Mouse (Mus musculus) telencephalon, adult 2 months (tissue): ENCODE data around the gene Gucd1.
A peak's percentile ranks its signal among the peaks of the same experiment; 100 is the strongest.
"Not testable (repeated sequence)": the region's sequence is repeated elsewhere in the genome, so short reads cannot be mapped to it uniquely, and the experiment has no call there.

Experiments used
- DNase-seq: peaks from one replicate; pipeline ENCODE4 v3.0.0-alpha.2; 2011; ENCODE audit warnings: low read depth, low spot score

Gucd1 gene

DNA sequence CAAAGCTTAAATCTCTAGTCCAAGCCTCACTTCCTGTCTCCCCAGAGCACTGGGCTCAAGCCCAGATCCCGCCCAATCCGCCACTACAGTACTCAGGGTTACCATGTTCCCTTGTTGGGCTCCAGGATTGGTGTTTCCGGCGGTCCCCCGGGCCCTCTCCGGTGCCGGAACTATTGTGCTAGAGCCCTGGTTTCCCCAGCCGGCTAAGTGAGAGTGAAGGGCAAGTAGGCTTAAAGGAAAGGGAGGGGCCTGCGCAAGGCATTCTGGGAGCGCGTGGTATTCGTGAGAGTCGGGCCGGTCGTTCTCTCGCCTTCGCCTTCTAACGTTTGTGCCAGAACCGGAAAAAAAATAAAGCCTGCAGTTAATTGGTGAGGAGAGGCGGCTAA lies at the start of gene Gucd1:
TSS of gene Gucd1 (minus strand) at position 215 of the 386 bp plus-strand sequence.
- peak; percentile 97 for DNase-seq

DNA sequence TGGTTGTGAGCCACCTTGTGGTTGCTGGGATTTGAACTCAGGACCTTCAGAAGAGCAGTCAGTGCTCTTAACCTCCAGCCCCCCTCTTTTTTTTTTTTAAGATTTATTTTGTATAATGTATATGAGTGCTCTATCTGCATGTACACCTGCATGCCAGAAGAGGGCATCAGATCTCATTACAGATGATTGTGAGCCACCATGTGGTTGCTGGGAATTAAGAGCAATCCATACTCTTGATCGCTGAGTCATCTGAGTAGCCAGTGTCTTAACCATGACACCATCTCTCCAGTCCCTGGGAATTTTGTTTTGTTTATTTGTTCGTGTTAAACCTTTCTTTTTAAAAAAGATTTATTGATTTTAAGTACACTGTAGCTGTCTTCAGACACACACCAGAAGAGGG lies 49.0 kb upstream of the Gucd1 start:
- not testable (repeated sequence) for DNase-seq

DNA sequence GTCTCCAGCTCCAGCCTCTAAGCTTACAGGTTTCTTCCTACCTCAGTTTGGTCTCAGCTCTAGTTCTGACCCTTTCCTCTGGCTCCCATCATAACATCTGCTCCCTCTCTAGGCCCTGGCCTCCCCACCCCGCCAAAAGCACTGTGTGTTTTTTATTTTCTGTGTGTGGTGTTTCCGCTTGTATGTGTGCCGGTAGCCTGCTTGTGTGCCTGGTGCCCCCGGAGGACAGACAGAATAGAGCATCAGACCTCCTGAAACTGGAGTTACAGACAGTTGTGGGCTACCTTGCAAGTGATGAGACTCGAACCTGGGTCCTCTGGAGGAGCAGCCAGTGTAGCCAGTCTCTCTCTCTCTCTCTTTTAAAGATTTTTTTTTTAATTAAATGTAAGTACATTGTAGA lies 48.5 kb upstream of the Gucd1 start:
- no peak for DNase-seq

DNA sequence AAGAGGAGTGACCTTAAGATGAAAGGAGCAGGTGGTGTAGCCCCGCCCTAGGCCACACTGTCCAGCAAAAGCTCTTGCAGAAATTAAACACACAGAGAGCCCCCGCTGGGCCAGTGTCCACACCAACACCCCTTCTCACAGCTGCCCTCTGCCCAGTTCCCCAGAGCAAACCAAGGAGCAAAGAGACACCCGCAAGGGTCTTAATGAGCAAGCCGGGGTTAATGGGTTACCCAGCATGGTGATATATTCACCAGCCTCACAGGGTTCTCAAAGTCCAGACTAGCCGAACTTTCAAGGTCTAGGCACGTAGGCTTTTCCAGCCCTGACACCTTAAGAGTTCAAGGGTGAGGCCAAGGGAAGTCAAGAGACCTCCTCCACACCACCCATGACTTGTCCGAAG lies 48.1 kb upstream of the Gucd1 start:
- DNase-seq: no peak

DNA sequence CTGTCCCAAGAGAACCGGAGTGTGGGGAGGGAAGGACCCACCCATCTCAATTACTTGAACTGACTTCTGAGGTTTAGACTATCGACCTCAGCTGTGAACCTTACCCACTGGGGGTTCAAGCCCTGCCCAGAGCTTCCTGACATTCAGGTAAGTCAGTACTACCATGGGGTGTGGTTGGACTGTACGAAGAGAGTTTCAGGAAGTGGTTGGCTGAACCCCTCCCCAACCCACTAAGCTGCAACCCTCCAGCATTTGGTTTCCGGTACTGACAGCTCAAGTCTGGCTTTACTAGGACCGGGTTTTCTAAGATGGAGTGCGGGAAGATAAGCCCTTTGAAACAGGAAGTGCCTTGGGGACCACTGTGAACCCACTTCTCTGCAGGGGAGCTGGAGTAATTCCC lies 47.7 kb upstream of the Gucd1 start:
- no peak for DNase-seq

DNA sequence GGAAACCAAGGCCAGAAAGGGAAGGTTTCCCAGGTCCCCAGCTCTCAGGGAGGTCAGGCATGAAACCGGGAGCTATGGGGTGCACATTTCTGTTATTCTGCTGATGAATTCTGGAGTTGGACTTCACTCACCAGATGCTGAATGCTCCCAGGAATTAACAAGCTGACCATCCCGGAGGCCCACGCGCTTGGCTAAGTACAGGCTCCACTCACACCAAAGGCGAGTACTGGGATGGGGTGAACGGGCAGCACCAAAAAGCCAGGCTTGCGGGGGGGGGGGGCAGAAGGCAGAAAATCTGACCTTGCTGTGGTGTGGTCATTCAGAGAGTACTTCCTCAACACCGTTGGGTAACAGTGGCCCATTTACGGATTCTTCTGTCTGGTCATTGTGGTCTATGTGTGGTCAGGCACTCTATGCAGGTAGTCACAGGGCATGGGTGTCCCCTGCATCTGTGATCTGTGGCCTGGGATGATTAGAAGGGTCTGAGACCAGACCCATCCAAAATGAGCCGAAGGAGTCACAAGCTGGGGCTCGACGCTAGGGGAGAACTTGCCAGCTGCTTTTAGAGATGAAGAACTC lies 47.0 kb upstream of the Gucd1 start:
- DNase-seq: no peak

DNA sequence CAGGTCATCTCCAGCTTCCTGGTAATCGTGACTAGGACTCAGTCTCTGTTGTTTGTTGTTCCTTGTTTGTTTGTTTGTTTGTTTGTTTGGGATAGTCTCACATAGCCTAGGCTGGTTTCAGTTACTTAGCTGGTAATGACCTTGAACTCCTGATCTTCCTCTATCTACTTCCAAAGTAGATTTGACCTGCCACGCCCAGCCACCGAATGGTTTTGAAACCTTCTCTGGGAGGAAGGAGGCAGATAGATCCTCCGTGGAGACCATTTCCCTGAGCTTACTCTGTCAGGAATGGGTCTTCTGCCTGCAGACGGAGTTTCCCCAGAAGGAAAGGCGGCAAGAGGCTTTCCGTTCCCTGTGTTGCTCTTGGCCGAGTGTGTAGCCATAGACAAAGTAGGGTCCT lies 44.8 kb upstream of the Gucd1 start:
- no peak for DNase-seq

DNA sequence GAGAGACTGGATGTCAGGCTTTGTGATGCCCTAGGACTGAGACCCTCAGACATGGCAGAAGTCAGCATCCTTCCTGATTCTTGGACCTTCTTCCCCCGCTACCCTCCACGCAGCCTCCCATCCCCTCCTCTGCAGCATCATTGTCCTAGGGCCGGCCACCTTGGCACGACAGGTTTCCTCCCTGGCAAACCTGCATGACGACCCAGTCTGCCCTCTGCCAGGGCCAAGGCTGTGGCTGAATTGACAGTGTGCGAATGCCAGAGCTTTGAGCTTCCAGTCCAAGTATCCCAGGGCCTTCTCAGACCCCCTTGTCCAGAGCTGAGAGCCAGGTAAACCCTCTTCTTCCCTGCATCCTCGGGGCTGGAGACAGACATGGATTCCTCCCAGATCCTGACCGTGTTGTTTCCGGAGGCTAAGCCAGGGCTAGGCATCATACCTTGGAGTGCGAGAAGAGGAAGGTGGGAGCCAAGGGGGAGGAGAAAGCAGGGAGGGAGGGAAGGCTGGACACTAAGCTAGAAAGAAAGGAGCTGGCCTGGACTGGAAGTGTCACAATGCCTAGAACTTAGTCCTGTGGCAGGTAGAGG lies 43.4 kb upstream of the Gucd1 start, which contains the start of gene Ggt1:
TSS of gene Ggt1 (plus strand) at position 534 of the 584 bp plus-strand sequence.
- no peak for DNase-seq

DNA sequence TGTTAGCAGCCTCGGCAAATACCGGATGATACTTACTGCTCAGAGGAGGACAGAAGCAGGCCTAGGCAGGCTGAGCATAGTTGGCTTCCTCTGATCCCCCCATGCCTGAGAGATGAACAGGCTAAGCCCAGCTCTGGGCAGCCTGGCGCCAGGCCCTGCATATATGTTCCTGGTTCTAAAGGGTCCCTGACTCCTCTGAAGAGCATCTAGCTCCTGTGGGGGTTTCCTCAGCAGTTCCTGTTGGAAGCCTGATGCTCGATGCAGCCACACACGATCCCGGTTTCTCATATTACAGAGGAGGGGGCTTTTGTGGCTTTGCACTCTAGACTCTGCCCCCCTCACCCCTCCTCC lies 42.8 kb upstream of the Gucd1 start:
- DNase-seq: no peak

DNA sequence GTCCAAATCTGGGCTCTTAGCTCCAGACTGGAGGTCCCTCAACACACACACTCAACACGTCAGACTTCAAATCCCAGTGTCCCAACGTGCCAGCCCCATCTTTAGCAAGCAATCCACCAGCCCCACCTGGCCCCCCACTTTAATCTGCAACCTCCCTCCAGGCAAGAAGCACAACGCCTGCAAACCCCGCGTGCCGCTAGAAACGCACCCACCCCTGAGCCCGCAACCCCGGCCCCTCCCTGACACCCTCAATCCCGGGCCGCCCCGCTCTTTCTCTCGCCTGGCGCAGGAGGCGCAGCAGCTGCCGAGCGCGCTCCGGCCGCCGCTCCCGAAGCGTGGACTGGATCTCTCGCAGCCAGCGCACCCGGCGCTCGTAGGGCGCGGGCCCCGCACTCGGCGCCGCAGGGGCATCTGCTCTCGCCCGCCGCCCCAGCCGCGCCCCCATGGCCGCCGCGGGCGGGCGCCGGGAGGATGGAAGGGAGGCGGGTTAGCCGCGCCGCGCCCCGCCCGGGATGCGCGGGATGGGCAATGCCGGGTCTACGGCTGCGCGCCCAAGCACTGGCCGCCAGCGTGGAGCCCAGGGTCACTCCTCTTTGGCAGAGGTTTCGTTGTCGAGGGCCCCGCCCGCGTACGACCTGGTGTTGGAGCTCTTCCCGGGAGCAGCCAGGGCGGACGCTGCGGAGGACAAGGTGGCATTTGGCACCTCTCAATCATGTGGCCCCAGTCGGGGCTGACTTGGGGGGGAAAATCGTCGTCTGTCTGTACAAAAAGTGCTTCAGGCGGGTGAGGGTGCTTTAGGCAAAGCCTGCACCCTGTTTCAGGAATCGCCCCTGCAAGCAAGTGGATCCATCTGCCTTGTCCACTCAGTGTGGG lies 42.1 kb upstream of the Gucd1 start, which contains the start of gene Lrrc75b:
TSS of gene Lrrc75b (minus strand) at position 655 of the 873 bp plus-strand sequence.
- DNase-seq: no peak

DNA sequence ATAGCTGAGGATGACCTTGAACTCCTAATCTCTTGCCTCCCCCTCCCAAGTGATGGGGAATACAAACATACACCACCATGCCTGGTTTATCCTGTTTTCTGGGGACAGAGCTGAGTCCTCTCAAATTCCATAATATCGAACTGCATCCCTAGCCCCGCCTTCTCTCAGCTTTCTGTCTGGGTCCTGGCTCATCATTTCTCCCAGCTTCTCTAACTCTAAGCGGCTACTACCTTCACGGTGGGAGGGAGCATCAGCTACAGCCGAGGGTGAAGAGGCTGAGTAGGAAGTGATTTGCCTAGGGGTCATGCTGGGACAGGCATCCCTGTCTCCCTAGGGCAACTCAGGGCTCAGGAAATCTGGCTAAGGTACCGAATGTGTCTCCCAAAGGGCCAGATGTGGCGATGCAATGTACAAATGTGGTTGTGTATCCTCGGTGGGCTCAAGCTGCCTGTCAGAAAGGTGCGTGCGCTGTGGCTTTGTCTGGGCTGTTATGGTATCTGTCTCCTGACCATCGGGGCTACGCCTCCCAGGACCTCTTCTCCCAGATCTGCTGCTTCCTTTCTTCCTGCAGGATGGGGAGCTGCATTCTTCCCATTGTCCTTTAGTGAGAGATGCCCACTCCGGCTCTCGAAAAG lies 41.4 kb upstream of the Gucd1 start:
- no peak for DNase-seq

DNA sequence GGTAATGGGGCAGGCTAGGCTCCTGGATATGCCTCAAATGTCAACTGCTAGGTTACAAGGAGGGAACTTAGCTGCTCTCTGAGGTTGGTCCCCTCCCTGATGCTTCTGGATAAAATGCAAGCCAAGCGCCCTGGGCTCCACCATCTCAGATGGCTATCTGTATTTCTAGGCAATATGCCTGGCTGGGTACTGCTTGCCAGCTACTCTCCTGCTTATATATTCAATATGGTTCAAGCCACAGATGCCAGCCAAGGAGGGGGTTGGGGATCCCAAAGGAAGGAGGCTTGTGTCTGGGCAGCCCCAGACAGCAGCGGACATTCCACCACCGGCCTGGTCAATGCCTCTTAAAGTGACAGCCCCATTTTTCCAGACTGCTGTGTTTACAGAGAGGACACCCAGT lies 40.7 kb upstream of the Gucd1 start:
- DNase-seq: no peak

DNA sequence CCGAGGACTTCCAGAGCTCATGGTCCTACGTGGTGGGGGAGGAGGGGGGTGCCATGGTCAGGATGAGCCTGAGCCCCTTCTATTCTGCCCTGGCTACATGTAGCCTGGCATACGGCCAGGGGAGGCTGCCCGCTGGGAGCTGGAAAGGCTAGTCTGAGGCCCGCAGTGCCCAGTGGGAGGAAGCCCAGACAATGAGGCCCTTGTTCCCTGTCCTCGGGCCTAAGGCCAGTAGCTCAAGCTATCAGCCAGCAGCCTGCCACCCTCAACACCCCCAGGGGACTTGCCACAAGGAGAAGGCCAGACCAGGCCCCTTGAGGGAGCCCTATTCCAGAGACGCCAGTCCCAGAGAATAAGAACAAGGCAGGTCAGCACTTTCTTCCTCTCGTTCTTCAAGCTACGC lies 38.3 kb upstream of the Gucd1 start:
- DNase-seq: peak; percentile 63

DNA sequence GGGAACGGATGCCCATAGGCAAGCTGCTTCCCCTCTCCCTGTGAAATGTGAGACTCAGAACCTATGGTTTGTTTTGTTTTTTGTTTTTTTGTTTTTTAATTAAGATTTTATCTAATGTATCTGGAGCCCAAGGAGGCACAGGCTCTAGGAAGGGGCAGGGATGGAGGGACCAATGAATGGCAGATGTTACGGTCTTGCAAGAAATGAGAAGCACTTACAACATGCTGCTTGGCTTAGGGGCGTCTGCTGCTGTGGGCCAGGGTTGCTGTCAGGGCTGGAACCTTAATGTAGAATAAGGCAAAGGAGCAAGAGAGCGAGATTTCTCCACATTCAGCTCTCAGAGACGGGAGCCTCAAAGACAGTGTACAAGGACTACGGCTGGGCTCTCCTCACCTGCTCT lies 37.8 kb upstream of the Gucd1 start:
- no peak for DNase-seq

DNA sequence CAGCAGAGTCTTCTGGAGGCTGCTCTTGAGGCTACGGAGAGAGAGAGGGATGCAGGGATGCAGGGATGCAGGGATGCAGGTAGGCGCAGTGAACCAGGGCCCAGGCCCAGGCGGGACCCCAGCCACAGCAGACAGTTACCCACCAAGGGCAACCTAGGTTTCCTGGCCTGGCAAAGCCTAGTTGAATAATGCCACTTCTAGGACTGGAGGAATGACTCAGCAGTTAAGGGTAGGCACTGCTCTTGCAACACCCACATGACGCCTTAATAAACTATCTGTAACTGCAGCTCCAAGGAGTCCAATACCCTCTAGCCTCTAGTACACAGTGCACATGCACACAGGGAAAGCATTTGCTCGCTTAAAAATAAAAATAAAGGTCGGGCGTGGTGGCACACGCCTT lies 36.3 kb upstream of the Gucd1 start:
- no peak for DNase-seq

DNA sequence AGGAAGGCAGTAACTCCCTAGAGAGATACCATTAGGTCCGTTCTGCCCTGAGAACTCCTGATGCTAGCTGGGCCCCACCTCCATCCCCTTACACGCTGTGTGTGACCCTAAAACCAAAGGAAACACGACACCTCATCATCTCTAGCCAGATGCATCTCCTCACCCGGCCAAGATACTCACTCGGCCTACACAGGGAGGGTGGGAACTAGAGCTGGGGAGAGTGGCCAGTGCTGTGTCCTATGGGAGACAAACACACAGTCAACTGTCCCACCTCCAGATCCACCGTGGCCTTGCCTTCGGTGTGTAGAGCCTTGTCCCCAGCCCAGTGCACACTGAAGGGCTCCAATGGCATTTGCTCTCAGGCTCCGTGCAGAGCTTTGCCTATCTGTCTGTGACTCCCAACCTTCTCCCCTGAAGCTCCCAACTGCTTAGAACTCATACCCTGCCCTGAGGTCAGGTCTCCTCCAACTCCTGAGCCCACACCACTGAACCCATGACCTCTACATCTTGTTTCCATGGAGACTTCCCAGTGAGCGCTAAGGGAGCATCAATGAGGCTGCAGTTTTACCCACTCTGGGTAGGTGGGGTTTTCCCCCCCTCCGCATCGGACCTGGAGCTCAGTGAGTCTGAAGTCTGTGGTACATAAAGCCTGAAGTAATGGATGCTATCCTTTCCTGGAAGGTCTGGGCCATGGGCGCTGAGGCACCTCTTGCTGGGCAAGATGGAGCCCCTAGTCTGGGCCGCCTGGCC lies 35.1 kb upstream of the Gucd1 start:
- no peak for DNase-seq

DNA sequence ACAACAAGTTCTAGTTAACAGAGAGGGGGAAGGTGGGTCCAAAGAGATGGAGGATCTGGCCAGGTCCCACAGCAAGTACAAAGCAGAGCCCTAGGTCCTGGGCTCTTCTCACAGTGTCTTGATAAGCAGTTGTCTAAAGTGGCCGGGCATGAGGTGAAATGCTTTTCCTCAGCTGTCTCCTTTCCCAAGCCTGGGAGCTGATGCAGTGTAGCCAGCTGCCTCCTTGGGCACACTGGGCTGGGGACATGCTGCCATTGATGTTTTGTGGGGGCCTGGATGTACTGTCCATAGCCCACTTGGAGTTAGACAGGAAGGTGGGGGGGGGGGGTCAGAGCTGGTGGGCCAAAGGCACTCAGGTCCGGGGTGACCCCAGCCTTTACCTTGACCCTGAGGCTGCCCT lies 34.3 kb upstream of the Gucd1 start:
- no peak for DNase-seq

DNA sequence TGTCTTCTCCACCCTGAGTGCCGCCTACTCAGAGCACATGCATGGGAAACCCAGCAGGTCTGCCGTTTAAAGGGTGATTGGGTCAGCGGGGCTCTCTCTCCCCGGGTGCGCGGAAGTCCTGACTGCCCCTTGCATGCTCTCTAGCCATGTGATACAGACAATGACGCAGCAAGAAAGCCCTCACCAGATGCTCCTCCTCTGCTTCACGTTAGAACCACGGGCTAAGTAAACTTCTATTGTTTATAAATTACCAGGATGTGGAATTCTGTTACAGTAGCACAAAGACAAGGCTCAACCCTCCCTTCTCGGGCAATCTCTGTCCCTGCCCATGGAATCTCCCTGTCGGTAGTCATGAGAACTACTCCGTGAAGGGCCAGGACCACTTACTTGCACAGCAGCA lies 33.4 kb upstream of the Gucd1 start:
- DNase-seq: no peak

DNA sequence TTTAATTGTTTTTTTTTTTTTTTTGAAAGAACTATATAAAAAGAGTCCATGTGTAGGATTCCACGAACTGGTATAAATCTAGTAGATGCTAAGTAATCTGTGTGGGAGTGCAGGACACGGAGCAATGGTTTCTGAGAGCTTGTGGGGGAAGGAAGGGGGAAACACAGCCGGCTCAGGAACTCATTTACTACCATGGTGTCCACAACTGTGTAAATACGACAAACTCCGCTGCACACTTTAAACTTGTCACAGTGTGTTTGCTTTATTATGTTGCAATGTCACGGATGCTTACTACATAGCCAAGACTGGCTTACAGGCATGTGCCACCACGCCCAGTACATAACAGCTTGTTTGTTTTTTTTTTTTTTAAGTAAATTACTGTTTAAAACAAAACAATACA lies 32.1 kb upstream of the Gucd1 start:
- DNase-seq: no peak

DNA sequence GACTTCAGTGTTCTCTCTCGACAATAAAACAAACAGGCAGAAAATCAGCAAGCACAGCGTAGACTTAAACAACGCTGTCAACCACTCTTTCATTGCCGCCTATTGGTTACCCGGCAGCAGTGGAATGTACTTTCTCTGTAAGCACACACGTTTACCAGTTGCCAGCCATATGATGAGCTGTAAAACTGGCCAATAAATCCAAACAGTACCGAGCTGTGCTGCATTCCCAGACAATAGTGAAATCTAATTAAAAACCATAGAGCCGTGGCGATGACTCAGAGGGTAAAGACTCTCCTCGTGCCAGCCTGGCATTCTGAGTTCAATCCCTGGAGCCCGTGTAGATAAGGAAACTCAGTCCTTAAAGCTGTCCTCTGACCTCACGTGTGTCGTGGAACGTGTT lies 30.7 kb upstream of the Gucd1 start:
- DNase-seq: no peak

DNA sequence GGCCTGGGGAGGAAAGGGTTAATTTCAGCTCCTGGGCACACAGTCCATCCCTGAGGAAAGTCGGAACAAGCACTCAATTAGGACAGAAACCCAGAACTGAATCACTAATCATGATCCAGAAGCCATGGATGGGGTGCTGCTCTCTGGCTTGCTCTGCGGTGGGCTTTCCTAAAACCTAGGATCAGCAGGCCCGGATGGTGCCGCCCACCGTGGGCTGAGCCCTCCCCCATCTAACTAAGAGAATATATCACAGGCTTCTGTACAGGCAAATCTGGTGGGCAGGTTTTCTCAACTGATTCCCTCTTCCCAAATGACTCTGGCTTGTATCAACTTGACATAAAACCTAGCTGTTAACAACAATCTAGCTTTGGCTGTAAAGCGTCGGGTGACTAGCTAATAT lies 30.1 kb upstream of the Gucd1 start:
- DNase-seq: no peak

DNA sequence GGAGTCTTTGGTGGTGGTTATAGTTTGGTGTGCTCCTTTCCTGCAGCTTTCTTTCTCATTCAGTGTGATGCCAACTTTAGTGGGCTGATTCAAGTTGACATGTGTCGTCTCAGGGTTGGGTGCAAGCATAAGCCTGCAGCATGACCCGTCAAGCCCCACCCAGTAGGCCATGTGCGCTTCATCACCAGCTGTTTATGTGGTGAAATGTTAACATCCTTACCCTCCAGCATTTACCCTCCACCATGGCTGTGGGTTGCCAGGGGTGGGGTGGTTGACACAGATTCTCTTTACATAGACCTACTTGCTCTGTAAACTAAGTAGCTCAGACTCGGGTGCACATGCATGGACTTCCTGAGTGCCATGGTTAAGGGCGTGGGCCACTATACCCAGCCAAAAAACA lies 18.4 kb upstream of the Gucd1 start:
- DNase-seq: no peak
